Mouse (Mus musculus): ENCODE data around the gene Herc2. TPM values are rescaled to one million over a fixed set of nuclear protein-coding genes. Genes with fewer than 3 reads are reported as not detected.

Herc2 gene
- polyA plus RNA-seq, 1 experiment from 2014 or later: 21.0 TPM

DNA sequence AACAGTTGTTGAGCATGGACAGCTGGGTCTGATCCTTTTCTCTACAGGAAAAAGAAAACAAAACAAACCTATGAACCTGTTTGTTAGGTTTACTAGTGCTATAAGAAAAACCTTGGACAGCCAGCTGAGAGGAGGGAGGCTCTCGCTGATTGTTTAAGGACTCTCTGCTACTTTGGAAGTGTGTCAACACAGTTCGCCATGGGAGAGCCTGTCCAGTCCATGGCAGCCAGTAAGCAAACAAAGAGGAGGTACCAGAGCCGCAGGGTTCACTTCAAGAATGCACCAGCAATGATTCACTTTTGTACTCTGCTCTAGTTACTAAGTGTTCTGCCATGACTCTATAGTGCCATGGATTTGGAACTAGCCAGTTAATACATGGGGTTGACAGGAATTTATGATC lies 39.1 kb downstream of the Herc2 start:
- no peak overlapping the region for H3K27ac ChIP-seq (replicated peaks)
- no peaks in the 10 kb centered on the region for H3K27me3 ChIP-seq (replicated peaks; ENCODE audit: low read depth, poor library complexity, severe bottlenecking)
- H3K36me3 ChIP-seq (replicated peaks): peaks cover 80% of the 10 kb centered on the region
- no peak overlapping the region for H3K4me3 ChIP-seq
- no peaks in the 10 kb centered on the region for H3K9me3 ChIP-seq
- 86% methylated on average over 3 of the region's 3 CpGs for WGBS
- no peak for DNase-seq (ENCODE audit: low spot score)
- no peaks in the 10 kb centered on the region for H3K4me1 ChIP-seq

DNA sequence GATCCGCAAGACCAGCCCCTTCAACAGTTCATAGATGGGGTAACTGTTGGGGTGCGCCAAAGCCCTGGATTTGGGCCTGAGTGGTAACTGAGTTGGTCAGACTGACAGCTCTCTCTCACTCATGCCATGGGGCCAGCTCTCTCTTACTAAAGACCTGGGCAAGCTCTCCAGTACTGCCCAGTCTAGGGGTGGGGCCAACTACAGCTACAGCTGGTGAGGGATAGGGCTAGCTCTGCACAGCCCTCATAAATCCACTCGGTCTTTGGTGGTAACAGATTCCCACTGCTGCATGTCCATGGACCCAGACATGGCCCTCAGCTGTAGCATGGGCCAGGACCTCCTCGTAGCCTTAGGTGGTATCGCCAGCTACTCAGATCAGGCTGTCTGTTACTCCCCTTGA lies 41.4 kb downstream of the Herc2 start:
- DNase-seq (ENCODE audit: low spot score): no peak
- H3K4me3 ChIP-seq: no peak overlapping the region
- H3K9me3 ChIP-seq: no peaks in the 10 kb centered on the region
- no peaks in the 10 kb centered on the region for H3K27me3 ChIP-seq (replicated peaks; ENCODE audit: low read depth, poor library complexity, severe bottlenecking)
- 96% methylated on average over 5 of the region's 5 CpGs for WGBS
- no peak overlapping the region for H3K27ac ChIP-seq (replicated peaks)
- H3K4me1 ChIP-seq: no peaks in the 10 kb centered on the region
- peaks cover 87% of the 10 kb centered on the region for H3K36me3 ChIP-seq (replicated peaks)

DNA sequence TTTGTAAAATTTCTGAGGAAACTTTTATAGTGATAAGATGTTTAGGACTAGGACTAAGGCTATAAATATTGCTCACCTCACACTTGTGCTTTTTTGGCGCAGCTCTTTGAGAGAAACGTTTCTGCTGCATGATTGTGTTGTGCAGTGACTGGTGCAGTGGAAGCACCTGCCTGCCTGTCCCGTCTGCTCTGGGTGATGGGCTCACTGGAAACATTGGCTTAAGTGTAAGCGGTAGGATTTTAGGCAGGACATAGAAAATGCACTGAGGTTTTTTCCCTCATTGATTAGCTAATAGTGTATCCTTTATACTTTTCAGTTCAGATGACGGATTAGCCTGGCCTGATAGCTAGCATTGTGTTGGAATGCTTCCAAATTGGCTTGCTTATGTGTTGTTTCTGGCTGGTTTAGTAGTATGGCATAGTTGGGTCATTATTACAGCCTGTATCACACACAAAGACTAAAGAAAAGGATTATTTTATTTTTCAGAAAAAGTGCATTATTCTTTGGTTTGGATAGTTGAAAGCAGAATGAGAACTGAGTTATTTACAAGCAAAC lies 52.4 kb downstream of the Herc2 start:
- peaks cover 87% of the 10 kb centered on the region for H3K36me3 ChIP-seq (replicated peaks)
- WGBS: 90% methylated on average over 5 of the region's 5 CpGs
- H3K27me3 ChIP-seq (replicated peaks; ENCODE audit: low read depth, poor library complexity, severe bottlenecking): no peaks in the 10 kb centered on the region
- no peak for DNase-seq (ENCODE audit: low spot score)
- H3K9me3 ChIP-seq: no peaks in the 10 kb centered on the region
- no peak overlapping the region for H3K4me3 ChIP-seq
- H3K27ac ChIP-seq (replicated peaks): no peak overlapping the region
- no peaks in the 10 kb centered on the region for H3K4me1 ChIP-seq

- DNase-seq (ENCODE audit: low spot score): no peak
- no peak overlapping the region for H3K27ac ChIP-seq (replicated peaks)
- no peak overlapping the region for H3K4me3 ChIP-seq
- no peaks in the 10 kb centered on the region for H3K27me3 ChIP-seq (replicated peaks; ENCODE audit: low read depth, poor library complexity, severe bottlenecking)
- no peaks in the 10 kb centered on the region for H3K9me3 ChIP-seq
- 93% methylated on average over 6 of the region's 6 CpGs for WGBS
- H3K36me3 ChIP-seq (replicated peaks): peaks cover 66% of the 10 kb centered on the region
- no peaks in the 10 kb centered on the region for H3K4me1 ChIP-seq
Measured at GRCm38 (mm10) chr7:56112999-56113398, 63.0 kb downstream of the Herc2 start.

- H3K27me3 ChIP-seq (replicated peaks; ENCODE audit: low read depth, poor library complexity, severe bottlenecking): no peaks in the 10 kb centered on the region
- H3K27ac ChIP-seq (replicated peaks): no peak overlapping the region
- H3K4me3 ChIP-seq: no peak overlapping the region
- no peaks in the 10 kb centered on the region for H3K4me1 ChIP-seq
- DNase-seq (ENCODE audit: low spot score): no peak
- WGBS: 89% methylated on average over 1 of the region's 1 CpGs
- H3K9me3 ChIP-seq: no peaks in the 10 kb centered on the region
- H3K36me3 ChIP-seq (replicated peaks): peaks cover 56% of the 10 kb centered on the region
Measured at GRCm38 (mm10) chr7:56114148-56114547, 64.2 kb downstream of the Herc2 start.

DNA sequence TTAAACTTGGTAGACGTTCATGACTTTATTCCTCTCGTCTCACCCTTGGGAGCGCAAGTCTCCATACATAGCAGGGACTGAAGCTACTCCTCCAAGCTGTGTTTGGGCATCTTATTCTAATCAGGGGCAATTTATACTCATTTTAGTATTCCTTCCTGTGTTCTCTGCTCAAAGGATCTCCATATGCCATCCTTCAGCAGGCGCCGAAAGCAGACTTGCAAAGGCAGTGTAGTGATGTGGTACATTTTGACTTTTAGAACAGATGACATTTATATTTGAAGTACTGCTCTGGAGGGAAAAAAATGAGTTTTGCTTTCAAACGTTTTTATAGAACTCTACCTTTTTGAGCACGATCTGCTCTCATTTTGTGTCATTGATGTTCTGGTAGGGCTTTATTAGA lies 71.0 kb downstream of the Herc2 start:
- WGBS: 92% methylated on average over 7 of the region's 7 CpGs
- Histone ChIP-seq H3K27ac (replicated peaks) (no peak overlapping the region), H3K4me1 (no peaks in the 10 kb centered on the region), H3K27me3 (replicated peaks; ENCODE audit: low read depth, poor library complexity, severe bottlenecking) (no peaks in the 10 kb centered on the region), H3K9me3 (no peaks in the 10 kb centered on the region), H3K36me3 (replicated peaks) (peaks cover 45% of the 10 kb centered on the region), H3K4me3 (no peak overlapping the region)
- no peak for DNase-seq (ENCODE audit: low spot score)

GRCm38 (mm10) chr7:56121425-56121824 lies 71.4 kb downstream of the Herc2 start:
- 94% methylated on average over 5 of the region's 5 CpGs for WGBS

DNA sequence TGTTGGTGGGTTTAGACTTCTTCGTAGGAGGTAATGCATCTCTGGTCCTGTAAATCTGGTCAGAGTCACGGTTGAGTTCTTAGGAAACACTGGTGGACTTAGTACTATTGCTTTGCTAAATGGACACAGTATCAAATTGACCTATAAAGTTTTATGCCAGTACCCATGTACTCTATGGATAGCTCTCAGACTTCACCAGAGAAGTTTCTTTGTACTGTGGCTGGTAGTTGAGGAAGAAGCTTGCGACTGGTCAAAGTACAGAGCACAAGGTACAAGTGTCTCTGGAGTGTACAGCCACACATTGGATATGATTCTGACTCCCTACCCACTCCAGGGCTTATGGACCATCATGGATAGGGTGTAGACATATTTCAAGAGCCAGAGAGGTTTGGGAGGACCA lies 78.1 kb downstream of the Herc2 start:
- Histone ChIP-seq H3K27me3 (replicated peaks; ENCODE audit: low read depth, poor library complexity, severe bottlenecking) (no peaks in the 10 kb centered on the region), H3K4me1 (no peaks in the 10 kb centered on the region), H3K36me3 (replicated peaks) (peaks cover 66% of the 10 kb centered on the region), H3K4me3 (no peak overlapping the region), H3K27ac (replicated peaks) (no peak overlapping the region), H3K9me3 (no peaks in the 10 kb centered on the region)
- DNase-seq (ENCODE audit: low spot score): no peak
- 97% methylated on average over 3 of the region's 3 CpGs for WGBS

More at GRCm38 (mm10) chr7:56121425-56121824, 71.4 kb downstream of the Herc2 start:
- no peak for DNase-seq (ENCODE audit: low spot score)
- Histone ChIP-seq H3K27me3 (replicated peaks; ENCODE audit: low read depth, poor library complexity, severe bottlenecking) (no peaks in the 10 kb centered on the region), H3K27ac (replicated peaks) (no peak overlapping the region), H3K4me3 (no peak overlapping the region), H3K4me1 (no peaks in the 10 kb centered on the region), H3K9me3 (no peaks in the 10 kb centered on the region), H3K36me3 (replicated peaks) (peaks cover 47% of the 10 kb centered on the region)

DNA sequence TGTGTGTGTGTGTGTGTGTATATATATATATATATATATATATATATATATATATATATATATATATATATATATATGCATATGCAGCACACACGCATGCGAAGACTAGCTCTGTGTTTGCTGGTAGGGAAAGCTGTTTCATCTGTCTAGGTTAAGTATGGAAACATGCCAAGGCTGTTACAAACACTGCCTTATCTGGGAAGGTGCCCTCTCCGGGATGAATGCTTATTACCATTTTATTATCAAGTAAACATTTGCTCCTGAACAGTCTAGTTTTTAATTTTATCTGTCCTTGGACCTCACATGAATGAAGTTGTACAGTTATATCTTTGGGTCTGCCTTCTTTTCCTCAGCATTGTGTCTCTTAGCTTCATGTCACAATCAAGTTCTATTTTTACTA lies 79.6 kb downstream of the Herc2 start:
- Histone ChIP-seq H3K4me3 (no peak overlapping the region), H3K36me3 (replicated peaks) (peaks cover 68% of the 10 kb centered on the region), H3K9me3 (no peaks in the 10 kb centered on the region), H3K27me3 (replicated peaks; ENCODE audit: low read depth, poor library complexity, severe bottlenecking) (no peaks in the 10 kb centered on the region), H3K4me1 (no peaks in the 10 kb centered on the region), H3K27ac (replicated peaks) (no peak overlapping the region)
- 93% methylated on average over 3 of the region's 3 CpGs for WGBS
- DNase-seq (ENCODE audit: low spot score): no peak

DNA sequence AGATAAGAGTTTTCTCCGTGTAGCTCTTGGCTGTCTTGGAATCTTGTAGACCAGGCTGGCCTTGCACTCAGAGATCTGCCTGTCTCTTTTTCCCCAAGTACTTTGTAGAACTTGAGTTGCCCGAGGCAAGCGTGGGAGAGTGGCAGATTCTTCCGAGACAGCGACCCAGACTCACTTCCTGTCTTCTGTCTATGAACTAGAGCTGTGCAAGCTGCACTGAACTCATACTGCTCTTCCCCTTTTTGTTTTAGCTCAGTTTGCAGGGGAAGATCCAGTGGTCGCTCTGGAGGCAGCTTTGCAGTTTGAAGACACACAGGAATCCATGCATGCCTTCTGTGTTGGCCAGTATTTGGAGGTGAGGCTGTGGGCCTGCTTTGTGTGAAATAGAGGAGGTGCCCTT lies 81.6 kb downstream of the Herc2 start:
- H3K9me3 ChIP-seq: no peaks in the 10 kb centered on the region
- 72% methylated on average over 6 of the region's 6 CpGs for WGBS
- no peak for DNase-seq (ENCODE audit: low spot score)
- H3K4me3 ChIP-seq: no peak overlapping the region
- no peaks in the 10 kb centered on the region for H3K27me3 ChIP-seq (replicated peaks; ENCODE audit: low read depth, poor library complexity, severe bottlenecking)
- H3K36me3 ChIP-seq (replicated peaks): peaks cover 73% of the 10 kb centered on the region
- no peaks in the 10 kb centered on the region for H3K4me1 ChIP-seq
- no peak overlapping the region for H3K27ac ChIP-seq (replicated peaks)

GRCm38 (mm10) chr7:56138706-56139105 lies 88.7 kb downstream of the Herc2 start:
- Histone ChIP-seq H3K4me1 (no peaks in the 10 kb centered on the region), H3K9me3 (no peaks in the 10 kb centered on the region), H3K4me3 (no peak overlapping the region), H3K27ac (replicated peaks) (no peak overlapping the region), H3K36me3 (replicated peaks) (peaks cover 80% of the 10 kb centered on the region), H3K27me3 (replicated peaks; ENCODE audit: low read depth, poor library complexity, severe bottlenecking) (no peaks in the 10 kb centered on the region)
- 88% methylated on average over 7 of the region's 7 CpGs for WGBS
- DNase-seq (ENCODE audit: low spot score): no peak

- H3K4me3 ChIP-seq: no peak overlapping the region
- no peak overlapping the region for H3K27ac ChIP-seq (replicated peaks)
- no peaks in the 10 kb centered on the region for H3K27me3 ChIP-seq (replicated peaks; ENCODE audit: low read depth, poor library complexity, severe bottlenecking)
- no peaks in the 10 kb centered on the region for H3K9me3 ChIP-seq
- peaks cover 68% of the 10 kb centered on the region for H3K36me3 ChIP-seq (replicated peaks)
- WGBS: 96% methylated on average over 3 of the region's 3 CpGs
- no peaks in the 10 kb centered on the region for H3K4me1 ChIP-seq
- no peak for DNase-seq (ENCODE audit: low spot score)
Measured at GRCm38 (mm10) chr7:56146424-56146823, 96.4 kb downstream of the Herc2 start.

- no peak for DNase-seq (ENCODE audit: low spot score)
- 95% methylated on average over 7 of the region's 7 CpGs for WGBS
- Histone ChIP-seq H3K36me3 (replicated peaks) (peaks cover 80% of the 10 kb centered on the region), H3K4me1 (no peaks in the 10 kb centered on the region), H3K27me3 (replicated peaks; ENCODE audit: low read depth, poor library complexity, severe bottlenecking) (no peaks in the 10 kb centered on the region), H3K9me3 (no peaks in the 10 kb centered on the region), H3K27ac (replicated peaks) (no peak overlapping the region), H3K4me3 (no peak overlapping the region)
Measured at GRCm38 (mm10) chr7:56148925-56149324, 98.9 kb downstream of the Herc2 start.

Measured in embryonic facial prominence, embryonic 10.5 days (tissue).